Mouse (Mus musculus): ENCODE data around the gene H60c.
"Not testable (repeated sequence)": the region's sequence is repeated elsewhere in the genome, so short reads cannot be mapped to it uniquely, and the experiment has no call there.

Gene H60c

DNA sequence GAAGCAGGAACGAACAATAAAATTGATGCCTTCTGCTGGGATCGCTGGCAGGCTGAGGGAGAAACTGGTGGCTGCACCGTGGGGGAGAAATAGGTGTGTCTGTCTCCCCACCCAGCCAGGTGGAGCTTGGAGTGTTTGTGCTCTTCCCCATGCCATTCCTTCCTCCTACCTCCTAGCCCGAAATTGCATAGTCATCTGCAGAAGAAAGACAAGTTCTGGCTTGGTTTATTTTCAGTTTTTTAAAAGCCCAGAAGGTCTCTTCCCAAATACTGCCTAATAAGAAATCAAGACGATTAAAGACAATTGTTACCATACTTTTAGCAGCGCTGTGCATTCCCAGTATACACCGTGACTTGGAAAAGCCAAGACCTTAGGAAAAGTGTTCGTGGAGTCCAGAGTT lies at the start of gene H60c:
H60c (minus strand) TSS at position 101 of the 400 bp plus-strand sequence.
- DNase-seq, result no peak

GRCm38 (mm10) chr10:3308821-3309206 lies 41.2 kb upstream of the H60c start:
- DNase-seq, result peak; percentile 29 to 48

DNA sequence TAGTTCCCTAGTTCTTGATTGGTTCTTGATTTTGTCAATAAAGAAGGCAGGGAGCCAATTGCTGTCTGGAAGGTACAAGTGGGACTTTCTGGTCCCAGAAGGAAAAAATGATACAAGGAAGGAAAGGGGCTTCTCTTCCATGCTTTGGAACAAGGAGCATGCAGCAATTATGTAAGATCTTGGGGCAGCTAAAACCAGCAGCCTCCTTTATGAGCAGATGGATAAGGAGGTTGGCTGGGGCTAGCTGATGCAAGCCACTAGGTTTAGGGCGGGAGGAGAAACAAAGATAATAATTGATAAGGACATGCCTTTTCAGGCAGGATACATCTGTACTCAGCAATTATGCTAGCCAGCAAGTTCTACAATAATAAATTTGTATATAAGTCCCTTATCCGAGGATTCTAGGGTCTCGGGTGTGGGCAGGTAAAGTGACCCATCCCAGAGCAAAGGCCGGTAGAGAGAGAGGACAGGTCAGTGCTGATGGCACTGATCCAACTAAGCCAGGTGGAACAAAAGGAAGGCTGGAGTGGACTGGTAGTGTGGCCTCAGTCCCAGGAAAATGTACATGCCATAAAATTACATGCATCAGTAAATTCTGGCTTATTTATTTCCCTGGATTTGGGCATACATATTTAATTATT lies 40.7 kb upstream of the H60c start:
- DNase-seq, result peak; percentile 86 to 88

DNA sequence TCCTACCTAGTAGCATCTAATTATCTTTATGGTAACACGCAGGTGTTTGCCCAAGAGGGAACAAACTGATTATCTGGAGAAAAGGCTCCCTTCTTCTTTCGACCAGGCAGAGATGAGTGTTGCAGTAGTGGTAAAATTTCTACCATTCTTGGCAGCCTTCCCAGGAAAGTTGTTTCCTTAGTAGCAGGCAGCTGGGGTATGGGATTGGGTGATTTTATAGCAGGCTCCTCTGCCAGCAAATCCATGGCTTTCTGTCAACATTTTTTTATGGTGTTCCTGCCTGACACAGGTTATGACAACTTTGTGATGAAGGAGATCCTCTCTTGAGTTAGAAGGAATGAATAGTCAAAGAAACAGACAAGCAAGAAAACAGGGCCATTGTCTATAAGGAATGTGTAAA lies 40.2 kb upstream of the H60c start:
- peak; percentile 76 to 80 for DNase-seq

GRCm38 (mm10) chr10:3293969-3294368 lies 26.4 kb upstream of the H60c start:
- no peak for DNase-seq

- peak; percentile 57 to 68 for DNase-seq
These were observed 13.5 kb upstream of the H60c start for GRCm38 (mm10) chr10:3281047-3281446.

DNA sequence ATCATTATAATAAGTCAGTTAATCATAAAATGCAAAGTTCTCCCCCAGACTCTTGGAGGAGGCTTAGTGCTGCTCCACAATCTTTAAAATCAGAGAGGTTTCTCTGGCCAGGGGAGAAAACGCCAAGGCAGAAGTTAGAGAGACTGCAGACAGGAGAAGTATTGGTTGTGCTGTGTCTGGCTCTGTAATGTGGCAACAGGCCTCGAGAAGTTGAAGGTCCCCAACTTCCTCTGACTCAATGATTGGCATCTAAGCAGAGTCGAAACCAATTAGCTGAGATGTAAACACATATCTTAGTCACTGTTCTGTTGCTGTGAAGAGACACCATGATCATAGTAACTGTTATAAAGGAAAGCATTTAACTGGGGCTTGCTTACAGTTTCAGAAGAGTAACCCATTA lies 6.5 kb upstream of the H60c start:
- no peak for DNase-seq

DNA sequence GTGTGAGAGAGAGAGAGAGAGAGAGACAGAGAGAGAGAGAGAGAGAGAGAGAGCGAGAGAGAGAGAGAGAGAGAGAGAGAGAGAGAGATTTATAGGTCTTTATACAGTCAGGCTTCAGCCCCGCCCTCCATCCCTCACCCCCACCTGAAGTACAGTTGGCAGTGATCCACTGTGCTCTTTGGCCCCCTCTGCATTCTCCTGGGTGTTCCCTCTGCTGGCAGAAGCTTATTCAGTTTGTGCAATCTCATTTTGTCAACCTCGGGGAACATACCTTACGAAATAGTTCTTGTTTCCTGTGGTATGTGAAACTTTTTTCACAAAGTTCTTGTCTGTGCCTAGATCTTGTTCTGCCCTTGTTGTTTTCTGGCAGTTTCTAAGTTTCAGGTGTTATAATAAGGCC lies 3.5 kb upstream of the H60c start:
- no peak for DNase-seq

GRCm38 (mm10) chr10:3266729-3267128 lies 842 bp downstream of the H60c start:
- no peak for DNase-seq

GRCm38 (mm10) chr10:3262784-3263183 lies 4.8 kb downstream of the H60c start:
- DNase-seq, result no peak

- DNase-seq, result peak; percentile 61
These were observed 10.2 kb downstream of the H60c start for GRCm38 (mm10) chr10:3257391-3257790.

DNA sequence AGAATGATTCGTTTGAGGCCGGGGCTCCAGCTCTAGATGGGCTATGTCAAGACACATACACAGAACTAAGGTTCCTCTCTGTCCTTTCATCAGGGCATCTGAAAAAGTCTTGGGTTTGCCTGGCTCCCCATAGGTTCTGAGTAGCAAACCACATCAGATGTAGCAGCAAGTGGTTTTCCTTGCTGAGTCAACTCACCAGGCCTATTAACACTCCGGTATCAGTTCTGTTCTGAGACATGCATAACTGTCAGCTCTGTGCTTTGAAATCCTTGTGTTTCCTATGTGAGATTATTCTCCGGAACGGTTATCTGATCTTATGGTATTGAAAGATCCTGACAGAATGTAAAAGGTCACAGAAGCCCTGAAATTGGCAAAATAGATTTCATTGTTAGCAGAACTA lies 29.1 kb downstream of the H60c start:
- not testable (repeated sequence) for DNase-seq

- no peak for DNase-seq
These were observed 30.8 kb downstream of the H60c start for GRCm38 (mm10) chr10:3236638-3237270.

DNA sequence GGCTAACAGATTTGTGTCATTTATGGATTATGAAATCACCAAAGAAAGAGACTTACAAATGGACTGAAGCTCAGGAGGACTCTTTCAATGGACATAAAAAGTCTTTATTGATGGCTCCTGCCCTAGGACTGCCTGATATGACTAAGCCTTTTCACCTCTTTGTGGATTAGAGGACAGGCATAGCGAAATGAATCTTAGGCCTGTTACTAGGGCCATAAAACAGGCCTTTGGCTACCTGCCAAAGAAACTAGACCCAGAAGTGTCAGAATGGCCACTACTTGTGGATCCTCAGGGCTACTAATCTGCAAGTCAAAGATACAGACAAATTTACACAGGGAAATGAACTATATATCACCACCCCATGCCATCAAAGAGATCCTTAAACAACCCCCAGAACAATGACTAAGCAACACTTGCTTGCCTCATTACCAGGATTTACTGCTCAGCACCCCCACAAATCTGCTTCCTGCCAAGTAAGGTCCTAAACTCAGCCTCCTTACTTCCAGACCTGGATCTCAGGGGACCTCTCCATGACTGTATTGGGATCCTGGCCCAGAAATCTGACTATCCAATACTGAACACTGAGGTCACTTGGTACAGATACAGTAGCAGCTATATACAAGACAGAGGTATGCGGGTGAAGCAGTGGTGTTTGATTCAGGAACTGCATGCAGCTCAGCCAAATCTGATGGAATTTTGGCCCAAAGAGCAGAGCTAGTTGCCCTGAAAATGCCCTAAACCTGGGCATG lies 39.0 kb downstream of the H60c start:
- no peak for DNase-seq

All from cerebellum, postnatal 10 days (tissue).